Mouse (Mus musculus) gastrocnemius, postnatal 36 days (tissue): ENCODE data around the gene Srsf1. TPM values are rescaled to one million over a fixed set of nuclear protein-coding genes. Genes with fewer than 3 reads are reported as not detected.
A peak's percentile ranks its signal among the peaks of the same experiment; 100 is the strongest.
"Not testable (repeated sequence)": the region's sequence is repeated elsewhere in the genome, so short reads cannot be mapped to it uniquely, and the experiment has no call there.

Source experiments
- DNase-seq, 2 experiments: peaks; one replicate each; pipeline ENCODE4 v3.0.0; 2022
- intact Hi-C: fragments of 180-260 bp; cut with DNase I; formaldehyde crosslinking; loops from one replicate; pipeline ENCODE4 v1.15.1; 2025
- total RNA-seq, 2 experiments: library from RNA; stranded (reverse); gene quantifications; 2 replicates each; pipeline ENCODE4 v1.2.3; 2021

Gene Srsf1
- total RNA-seq, 2 experiments from 2014 or later = 54.4 to 60.2 TPM

DNA sequence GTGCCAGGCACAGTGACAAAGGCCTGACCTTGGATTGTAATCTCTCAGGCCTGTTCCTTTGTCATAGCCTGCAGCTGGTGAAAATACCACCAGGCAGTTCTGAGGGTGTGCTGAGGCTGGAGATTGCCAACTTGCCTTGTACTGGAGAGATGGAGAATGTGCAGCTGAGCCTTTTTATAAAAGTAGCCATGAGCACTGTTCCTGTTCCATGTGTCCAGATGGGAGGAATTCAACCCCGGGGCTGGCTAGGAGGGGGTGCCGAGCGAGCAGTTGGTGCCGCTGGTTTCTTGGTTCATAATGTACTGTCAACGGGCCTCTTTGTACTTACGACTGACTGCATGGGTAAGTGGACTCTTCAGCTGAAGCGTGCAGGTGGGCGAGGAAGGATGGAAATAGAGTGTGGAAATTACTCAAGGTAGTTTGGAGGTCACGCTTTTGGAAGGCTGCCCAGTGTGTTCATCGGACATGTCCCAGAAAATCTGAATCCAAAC is 10.4 kb upstream of the Srsf1 start:
- DNase-seq = no peak

DNA sequence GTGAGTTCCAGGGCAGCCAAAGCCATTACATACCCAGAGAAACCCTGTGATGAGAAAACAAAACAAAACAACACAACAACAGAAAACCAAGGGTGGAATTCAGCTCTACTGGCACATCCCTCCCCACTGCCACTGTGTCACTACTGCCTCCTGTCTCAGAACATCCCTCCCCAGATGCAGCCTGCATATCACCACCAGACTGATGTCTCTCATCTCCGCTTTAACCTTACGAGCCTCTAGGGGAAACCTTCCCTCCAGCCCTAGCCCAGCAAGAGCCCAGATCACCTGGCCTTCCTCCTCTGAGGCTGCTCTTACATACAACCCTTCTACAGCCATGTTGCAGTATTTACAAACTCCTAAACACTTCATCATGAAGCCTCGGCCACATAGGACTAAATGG is 9.8 kb upstream of the Srsf1 start:
- intact Hi-C loops = no loop called here

More for the DNA sequence above, 10.4 kb upstream of the Srsf1 start:
- intact Hi-C loops = no loop called here

DNA sequence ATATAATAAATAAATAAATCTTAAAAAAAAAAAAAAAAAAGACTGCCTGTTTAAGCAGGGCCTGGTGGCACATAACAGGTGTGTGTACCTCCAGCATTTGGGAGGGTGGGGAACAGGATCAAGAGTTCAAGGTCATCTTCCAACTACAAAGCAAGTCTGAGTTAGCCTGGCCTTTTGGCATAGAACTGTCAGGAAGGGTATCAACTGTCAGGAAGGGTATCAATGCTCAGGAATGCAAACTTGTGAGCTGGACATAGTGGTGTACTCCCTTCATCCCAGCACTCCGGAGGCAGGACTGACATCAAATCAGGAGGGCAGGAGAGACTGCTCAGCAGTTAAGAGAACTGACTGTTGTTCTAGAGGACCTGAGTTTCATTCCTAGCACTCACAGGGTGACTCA is 8.1 kb upstream of the Srsf1 start:
- intact Hi-C loops = no loop called here
- no peak for DNase-seq

More for the DNA sequence above, 9.8 kb upstream of the Srsf1 start:
- DNase-seq = no peak

DNA sequence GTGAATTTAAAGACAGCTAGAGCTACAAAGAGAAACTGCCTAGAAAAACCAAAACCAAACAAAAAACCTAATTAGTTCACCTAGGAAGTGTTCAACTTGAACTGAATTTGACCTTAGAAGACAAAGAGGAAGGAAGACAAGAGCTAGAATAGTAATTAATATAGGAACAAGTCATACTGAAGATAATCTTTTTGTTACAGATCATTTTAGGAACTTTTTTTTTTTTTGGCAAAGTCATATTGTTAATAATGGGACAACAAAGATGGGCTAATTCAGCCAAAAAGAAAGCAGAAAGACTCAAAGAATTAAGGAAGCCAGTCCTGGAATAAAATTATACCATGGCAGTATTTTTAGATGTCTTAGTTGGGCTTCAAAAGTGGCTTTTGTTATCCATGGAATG is 2.9 kb upstream of the Srsf1 start:
- no peak for DNase-seq
- intact Hi-C loops = no loop called here

DNA sequence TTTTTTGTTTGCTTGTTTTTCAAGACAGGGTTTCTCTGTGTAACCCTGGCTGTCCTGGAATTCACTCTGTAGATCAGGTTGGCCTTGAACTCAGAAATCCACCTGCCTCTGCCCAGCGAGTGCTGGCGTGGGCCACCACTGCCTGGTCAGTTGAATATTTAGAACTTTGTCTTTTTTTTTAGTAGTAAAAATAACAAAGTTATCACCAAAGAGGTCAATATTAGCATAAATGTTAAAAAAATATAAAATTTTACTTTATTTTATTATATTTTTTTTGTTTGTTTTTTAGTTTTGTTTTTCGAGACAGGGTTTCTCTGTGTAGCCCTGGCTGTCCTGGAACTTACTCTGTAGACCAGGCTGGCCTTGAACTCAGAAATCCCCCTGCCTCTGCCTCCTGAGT is 2.0 kb upstream of the Srsf1 start:
- DNase-seq, intact Hi-C loops: not testable (repeated sequence)

DNA sequence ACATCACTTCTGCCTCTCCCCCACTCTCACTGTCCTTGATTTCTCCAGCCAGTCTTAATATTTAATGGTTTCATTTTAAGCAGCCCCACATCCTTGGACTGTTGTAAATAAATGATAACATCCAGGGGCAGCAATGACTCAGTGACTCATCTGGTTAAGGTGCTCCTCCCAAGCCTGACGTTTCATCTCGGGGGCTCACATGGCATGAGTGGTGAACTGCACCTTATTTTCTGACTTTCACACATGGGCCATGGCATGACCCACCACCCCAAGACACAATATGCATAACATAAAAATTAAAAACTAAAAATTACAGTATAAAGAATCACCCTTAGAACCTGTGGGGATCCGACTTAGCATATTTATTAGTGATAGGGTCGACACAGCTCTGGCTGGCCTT is 1.3 kb upstream of the Srsf1 start:
- no peak for DNase-seq
- intact Hi-C loops = loop anchor here (2.0 kb wide), 1 partner anchor 59 kb away; the partner anchor contains the start of gene Dynll2

DNA sequence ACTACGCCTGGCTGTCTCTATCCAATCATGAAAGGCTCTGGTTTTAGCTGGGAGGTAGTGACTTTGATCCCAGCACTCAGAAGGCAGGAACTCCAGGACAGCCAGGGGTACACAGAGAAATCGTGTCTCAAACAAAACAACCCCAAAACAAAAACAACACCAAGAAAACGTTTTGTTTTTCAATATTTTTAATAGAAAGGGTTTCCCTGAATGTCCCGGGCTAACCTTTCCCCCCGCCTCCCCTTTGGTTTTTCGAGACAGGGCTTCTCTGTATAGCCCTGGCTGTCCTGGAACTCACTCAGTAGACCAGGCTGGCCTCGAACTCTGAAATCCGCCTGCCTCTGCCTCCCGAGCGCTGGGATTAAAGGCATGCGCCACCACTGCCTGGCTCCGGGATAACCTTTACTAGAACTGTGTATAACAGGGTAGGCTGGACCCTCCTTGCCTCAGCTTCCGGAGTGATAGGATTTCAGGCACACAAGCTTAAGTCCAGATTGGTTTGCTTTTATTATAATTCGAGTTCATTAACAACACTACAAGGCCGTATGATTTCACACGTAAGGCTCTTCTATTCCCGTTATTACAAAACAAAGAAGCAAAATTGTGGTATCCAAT is 743 bp upstream of the Srsf1 start:
- intact Hi-C loops = loop anchor here (2.0 kb wide), 1 partner anchor 60 kb away; the partner anchor contains the start of gene Dynll2

DNA sequence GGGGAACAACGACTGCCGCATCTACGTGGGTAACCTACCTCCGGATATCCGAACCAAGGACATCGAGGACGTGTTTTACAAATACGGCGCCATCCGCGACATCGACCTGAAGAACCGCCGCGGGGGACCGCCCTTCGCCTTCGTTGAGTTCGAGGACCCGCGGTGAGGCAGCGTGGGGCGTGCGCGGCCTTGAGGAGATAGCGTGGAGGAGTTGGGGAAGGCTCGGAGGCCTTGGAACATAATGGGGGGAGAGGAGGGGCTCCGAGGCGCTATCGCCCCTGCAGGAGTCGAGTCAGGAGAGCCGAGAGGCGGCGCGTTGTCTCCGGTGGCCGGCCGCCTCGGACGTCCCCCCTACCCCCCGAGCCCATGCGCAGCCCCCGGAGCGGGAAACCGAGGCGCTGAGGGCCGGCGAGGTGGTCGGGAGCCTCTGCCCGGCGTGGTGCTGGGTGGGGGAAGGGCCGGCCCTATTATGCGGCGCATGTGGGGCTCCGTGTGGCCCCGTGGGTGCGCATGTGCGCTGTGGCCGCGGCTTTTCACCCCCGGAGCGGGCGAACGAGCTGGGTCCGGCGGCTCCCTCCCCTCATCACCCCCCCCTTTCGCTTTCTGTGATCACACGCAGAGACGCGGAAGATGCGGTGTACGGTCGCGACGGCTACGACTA is 828 bp downstream of the Srsf1 start:
- DNase-seq = peak in 1 of 2 experiments; percentile 61
- intact Hi-C loops = loop anchor here (2.0 kb wide), 1 partner anchor 61 kb away; the partner anchor contains the start of gene Dynll2

More for the DNA sequence above, 743 bp upstream of the Srsf1 start:
- DNase-seq = no peak

DNA sequence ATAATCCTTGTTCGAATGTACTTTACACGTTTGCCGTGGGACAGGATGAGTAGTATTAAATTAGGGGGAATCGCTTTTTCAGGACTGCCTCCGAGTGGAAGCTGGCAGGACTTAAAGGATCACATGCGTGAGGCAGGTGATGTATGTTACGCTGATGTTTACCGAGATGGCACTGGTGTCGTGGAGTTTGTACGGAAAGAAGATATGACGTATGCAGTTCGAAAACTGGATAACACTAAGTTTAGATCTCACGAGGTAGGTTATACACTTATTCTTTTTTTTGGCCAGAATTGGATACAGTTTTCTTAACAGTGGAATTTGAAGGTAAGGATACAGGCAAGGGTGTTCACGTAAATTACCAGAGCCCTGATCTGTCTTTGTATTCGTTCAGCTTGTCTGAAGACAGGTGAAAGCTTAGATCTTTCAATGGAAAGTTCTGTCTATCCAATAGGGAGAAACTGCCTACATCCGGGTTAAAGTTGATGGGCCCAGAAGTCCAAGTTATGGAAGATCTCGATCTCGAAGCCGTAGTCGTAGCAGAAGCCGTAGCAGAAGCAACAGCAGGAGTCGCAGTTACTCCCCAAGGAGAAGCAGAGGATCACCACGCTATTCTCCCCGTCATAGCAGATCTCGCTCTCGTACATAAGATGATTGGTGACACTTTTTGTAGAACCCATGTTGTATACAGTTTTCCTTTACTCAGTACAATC is 1.9 kb downstream of the Srsf1 start:
- intact Hi-C loops = no loop called here
- no peak for DNase-seq

DNA sequence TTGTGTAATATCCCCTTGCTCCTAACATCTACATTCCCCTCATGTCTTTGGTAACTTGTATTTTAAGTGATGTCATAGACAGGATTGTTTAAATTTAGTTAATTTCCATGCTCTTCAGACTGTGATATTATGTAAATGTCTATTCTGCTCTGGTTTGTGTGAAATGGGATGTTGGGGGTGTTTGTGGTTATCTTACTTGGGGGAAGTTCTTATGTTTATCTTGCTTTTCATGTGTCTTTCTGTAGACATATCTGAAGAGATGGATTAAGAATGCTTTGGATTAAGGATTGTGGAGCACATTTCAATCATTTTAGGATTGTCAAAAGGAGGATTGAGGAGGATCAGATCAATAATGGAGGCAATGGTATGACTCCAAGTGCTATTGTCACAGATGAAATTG is 2.6 kb downstream of the Srsf1 start:
- DNase-seq = no peak
- intact Hi-C loops = loop anchor here (10.0 kb wide), 1 partner anchor 775 kb away; no protein-coding TSS in a partner anchor

DNA sequence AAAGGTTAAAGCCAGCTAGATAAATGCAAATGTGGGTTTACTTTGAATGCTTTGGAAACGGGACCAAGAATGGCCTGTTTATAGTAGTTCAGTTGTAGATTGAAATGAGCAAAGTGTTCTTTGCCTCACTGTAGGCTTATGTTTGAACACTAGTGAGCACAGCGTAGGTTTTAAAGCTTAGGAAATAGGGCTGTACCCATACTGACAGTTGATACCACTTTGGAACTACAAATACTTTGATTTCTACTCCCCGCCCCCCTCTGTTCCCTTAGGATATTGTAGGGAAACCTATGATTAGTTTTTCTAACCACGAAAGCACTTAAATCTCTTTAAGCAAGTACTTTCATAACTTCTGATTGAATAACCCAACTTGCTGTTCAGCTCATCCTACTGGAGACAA is 5.5 kb downstream of the Srsf1 start:
- intact Hi-C loops = loop anchor here (10.0 kb wide), 1 partner anchor 772 kb away; no protein-coding TSS in a partner anchor
- DNase-seq = no peak

DNA sequence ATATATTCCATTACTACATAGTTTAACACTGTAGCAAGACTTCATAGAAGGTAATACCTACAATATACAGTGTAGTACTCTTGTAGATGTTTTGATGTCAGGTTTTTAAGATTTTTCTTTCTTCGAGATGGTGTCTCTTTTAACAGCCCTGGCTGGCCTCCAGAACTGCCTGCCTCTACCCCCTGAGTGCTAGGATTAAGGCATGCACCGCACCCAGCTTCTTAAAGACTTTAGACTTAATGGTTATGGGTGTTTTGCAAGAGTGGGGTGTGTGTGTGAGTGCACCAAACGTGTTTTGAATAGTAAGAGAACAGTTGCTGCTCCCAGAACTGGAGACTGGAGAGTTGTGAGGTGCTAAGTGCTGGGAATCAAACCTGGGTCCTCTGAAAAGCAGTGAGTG is 6.6 kb downstream of the Srsf1 start:
- intact Hi-C loops = loop anchor here (10.0 kb wide), 1 partner anchor 771 kb away; no protein-coding TSS in a partner anchor

DNA sequence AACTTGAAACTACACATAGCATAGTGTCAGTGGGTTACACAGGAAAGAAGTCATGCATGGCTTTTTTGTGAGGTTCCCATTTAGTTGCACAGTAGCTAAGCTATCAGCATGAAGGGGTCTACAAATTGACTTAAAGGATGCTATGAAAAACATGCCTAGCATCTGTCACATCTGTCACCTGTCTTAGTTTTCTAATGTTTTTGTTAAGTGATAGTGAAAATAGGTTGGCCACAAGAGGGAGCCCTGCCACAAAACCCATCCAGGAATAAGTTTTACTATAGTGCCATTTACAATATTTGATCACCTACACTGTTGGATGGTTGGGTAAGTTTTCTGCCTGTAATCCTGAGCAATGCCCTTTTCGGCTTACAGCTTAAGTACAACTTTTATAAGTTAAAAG is 7.4 kb downstream of the Srsf1 start:
- DNase-seq = no peak
- intact Hi-C loops = loop anchor here (10.0 kb wide), 1 partner anchor 770 kb away; no protein-coding TSS in a partner anchor

More for the DNA sequence above, 6.6 kb downstream of the Srsf1 start:
- no peak for DNase-seq

DNA sequence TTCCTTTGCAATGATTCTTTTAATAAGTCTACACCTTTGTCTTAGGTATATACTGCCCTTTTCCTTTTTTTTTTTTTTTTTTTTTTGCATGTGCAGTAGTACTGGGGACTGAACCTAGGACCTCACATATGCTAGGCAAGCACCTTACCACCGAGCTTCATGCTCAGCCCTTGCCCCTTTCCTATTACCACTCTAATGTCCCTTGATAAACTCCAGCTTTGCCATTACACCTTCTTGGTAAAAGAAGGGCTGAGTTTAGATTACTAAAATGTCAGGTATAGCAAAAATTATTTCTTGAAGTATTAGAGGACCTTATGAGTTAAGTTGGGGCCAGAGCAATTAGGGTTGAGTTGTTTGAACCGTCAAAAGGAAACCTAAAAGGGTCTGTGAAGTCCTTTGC is 8.6 kb downstream of the Srsf1 start:
- intact Hi-C loops = loop anchor here (10.0 kb wide), 1 partner anchor 769 kb away; no protein-coding TSS in a partner anchor
- no peak for DNase-seq

DNA sequence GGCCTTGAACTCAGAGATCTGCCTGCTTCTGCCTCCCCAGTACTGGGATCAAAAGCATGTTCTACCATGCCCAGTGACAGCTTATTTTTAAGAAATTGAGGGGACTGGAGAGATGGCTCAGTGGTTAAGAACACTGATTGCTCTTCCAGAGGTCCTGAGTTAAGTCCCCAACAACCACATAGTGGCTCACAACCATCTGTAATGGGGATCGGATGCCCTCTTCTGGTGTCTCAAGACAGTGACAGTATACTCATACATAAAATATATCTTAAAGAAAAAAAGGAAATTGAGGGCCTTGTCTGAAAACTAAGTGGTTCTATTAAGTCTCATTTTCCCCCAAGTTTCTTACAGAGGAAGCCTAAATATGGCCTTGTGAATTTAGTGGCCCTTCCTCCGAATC is 10.6 kb downstream of the Srsf1 start:
- DNase-seq = no peak
- intact Hi-C loops = loop anchor here (2.0 to 10.0 kb wide), 3 partner anchors 131 to 767 kb away; no protein-coding TSS in a partner anchor

DNA sequence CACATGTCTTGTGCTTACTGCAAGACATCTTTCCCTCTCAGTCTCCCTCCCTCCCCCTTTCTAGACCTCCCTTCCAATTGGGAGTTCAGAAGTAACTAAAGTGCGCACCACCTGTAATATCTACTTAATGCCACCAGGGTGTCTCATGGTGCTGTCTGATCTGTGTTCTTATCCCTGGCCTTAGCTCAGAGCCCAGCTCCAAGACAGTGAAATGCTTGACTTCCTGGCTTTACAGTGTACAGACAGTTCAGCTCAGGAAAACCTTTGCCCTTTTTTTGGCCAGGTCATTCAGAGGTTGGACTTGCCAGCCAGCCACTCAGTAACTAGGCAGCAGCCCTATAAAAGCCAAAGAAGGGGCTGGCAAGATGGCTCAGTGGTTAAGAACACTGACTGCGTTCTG is 12.0 kb downstream of the Srsf1 start:
- intact Hi-C loops = loop anchor here (2.0 to 10.0 kb wide), 3 partner anchors 130 to 766 kb away; no protein-coding TSS in a partner anchor

DNA sequence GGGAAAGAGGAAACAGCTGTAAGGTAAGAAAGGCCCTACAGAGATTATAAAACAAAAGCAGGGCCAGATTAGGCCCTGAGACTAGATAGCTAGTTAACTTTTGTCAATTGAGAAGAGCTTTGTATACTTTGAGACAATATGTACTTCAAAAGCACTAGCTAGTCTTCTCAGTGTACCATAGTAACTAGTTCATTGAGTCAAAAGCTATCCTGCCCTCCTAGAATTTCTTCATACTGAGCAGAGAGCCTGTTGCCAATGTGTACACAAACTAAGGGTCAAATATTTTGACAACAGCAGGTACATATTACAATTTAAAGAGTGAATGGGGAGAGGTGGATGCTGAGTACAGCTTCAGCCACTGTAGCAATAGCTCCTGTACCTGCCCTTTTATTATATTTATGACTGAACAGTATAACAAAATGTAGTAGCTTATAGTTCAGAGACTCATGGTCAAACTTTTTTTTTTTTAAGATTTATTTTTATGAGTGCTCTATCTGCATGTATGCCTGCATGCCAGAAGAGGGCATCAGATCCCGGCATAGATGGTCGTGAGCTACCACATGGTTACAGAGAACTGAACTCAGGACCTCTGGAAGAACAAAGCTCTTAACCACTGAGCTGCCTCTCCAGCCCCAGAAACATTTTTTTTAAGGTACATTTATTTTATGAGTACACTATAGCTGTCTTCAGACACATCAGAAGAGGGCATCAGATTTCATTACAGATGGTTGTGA is 14.9 kb downstream of the Srsf1 start:
- intact Hi-C loops = no loop called here
- DNase-seq = no peak

More for the DNA sequence above, 12.0 kb downstream of the Srsf1 start:
- peak in 1 of 2 experiments; percentile 20 for DNase-seq

DNA sequence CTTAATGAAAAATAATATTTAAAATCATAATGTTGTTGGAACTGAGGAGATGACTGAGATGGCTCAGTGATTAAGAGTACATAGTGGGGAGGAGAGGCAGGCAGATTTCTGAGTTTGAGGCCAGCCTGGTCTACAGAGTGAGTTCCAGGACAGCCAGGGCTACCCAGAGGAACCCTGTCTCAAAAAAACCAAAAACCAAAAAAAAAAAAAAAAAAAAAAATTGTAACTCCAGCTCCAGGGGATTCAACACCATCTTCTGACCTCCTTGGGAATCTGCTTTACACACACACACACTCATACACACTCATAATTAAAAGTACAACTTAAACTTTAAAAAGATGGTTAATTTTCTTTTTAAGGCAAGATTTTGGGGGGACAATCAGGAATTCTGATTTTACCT is 18.6 kb downstream of the Srsf1 start:
- intact Hi-C loops = no loop called here
- no peak for DNase-seq

DNA sequence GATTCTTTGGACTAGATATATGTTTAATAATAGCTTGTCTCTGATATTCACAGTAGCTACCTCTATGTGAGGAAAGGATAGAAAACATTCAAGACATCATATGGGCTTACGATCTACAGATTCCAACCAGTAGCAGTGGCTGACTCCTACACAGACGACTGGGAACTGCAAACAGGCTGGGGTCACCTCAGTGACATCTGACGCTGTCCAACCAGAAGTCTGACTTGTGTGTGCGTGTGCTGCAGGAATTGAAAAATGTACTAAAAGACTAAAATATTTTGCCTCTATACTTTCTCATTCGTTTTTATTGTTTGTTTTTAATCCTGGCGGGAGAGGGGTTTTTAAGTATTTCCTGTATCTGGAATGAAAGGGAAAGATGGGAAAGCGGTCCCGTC is 20.0 kb downstream of the Srsf1 start:
- DNase-seq = no peak
- intact Hi-C loops = no loop called here
